Mouse (Mus musculus): ENCODE results near the gene Stk39. TPM values are rescaled to one million over a fixed set of nuclear protein-coding genes. Genes with fewer than 3 reads are reported as not detected.

The Stk39 gene
- total RNA-seq, 2 experiments from 2014 or later, result 52.7 to 66.6 TPM

- no peak for DNase-seq (ENCODE audit: low spot score in 2 of 2)
Measured at GRCm38 (mm10) chr2:68426977-68427577, 45.0 kb downstream of the Stk39 start.

DNA sequence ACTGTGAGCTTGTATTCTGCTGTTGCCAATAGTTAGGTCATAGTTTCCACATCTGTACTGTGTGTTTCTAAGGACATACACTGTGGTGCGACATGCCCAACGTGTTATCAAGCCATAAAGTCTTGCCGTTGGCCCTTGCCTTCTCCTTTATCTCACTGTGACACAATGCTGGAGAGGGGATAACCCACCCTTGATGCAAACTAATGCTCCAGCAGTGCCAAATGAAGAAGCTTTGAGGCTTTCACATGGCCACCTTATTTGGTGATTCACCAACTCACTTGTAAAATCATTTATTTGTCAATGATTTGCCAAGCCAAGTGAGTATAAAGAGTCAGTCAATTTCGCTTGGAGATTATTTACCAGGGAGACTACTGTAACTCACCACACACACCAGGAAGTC lies 46.0 kb downstream of the Stk39 start:
- DNase-seq (ENCODE audit: low spot score in 2 of 2), result no peak

- DNase-seq (ENCODE audit: low spot score in 2 of 2), result no peak
Measured at GRCm38 (mm10) chr2:68421002-68421401, 51.1 kb downstream of the Stk39 start.

- DNase-seq (ENCODE audit: low spot score in 2 of 2), result no peak
Measured at GRCm38 (mm10) chr2:68420223-68420622, 51.8 kb downstream of the Stk39 start.

DNA sequence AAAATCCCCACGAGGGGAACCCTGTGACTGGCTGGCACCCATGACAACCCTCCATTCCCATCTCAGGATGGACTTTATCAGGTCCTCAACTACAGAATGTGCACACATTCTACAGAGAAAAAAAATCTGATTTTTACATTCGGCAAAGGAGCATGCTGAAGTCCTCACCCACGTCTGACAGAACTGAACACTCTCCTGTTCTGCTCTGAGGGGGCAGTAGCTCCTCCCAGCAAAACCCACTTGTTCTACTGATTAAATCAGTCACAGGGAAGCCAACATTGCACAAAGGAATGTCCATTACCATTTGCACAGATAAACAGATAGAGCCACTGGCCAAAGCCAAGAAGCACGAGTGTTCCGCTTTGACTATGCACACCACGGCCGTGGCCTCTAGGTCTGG lies 52.3 kb downstream of the Stk39 start:
- DNase-seq (ENCODE audit: low spot score in 2 of 2), result no peak

DNA sequence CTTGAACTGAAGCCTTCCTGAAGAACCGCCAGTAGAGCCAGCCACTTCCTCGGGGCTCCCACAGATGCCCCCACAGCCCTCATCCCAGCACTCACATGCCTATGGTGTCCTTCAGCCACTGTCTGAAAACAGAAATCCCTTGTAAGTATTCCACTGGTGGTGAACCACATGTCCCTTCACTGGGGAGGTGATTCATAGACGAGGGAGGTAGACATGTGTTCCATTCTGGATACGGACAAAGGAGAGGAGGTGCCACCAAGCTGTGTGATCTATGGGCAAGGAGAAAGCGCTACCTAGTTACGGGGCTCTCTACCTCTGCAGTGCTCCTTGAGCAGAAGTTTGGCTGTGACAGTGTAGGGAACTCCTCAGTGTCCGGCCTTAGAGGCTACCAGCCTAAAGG lies 52.9 kb downstream of the Stk39 start:
- no peak for DNase-seq (ENCODE audit: low spot score in 2 of 2)

GRCm38 (mm10) chr2:68417081-68417480 lies 55.0 kb downstream of the Stk39 start:
- DNase-seq (ENCODE audit: low spot score in 2 of 2), result no peak

- no peak for DNase-seq (ENCODE audit: low spot score in 2 of 2)
Measured at GRCm38 (mm10) chr2:68415691-68416090, 56.4 kb downstream of the Stk39 start.

DNA sequence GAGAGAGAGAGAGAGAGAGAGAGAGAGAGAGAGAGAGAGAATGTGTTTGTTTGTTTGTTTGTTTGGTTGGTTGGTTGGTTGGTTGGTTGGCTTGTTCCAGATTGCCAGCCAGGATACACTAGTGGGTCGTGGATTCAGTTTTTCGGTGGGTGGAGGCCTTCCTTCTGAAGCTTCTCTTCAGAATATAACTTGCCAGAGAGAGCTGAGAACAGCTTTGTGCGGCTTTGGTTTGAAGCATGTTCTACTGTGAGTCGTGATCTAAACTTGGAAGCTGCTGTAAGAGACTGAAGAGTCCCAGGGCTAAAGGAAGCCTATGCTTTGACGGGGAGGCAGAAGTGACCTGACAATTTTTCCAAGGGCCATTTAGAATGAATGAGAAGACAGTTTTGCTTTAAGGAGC lies 59.9 kb downstream of the Stk39 start:
- no peak for DNase-seq (ENCODE audit: low spot score in 2 of 2)

DNA sequence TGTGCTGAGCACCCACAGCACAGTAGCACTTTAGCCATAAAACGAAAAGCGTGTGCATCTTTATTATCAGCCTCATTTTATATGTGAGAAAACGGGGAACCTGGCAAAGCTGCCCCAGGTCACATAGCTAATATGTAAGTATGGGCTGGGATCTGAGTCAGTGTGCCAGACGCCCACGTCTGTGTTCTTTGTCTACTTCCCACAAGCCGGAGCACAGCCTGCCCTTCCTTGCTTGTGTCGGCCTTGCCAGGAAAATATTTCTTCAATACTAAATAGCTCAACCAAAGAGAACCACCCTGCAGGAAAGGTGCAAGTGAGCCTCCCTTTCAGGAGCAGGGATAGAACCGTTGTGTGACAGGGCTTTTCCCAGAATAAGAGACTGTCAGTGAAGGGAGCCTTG lies 60.9 kb downstream of the Stk39 start:
- DNase-seq (ENCODE audit: low spot score in 2 of 2), result peak in 1 of 2 experiments; percentile 24

- DNase-seq (ENCODE audit: low spot score in 2 of 2), result no peak
Measured at GRCm38 (mm10) chr2:68409640-68410215, 62.3 kb downstream of the Stk39 start.

DNA sequence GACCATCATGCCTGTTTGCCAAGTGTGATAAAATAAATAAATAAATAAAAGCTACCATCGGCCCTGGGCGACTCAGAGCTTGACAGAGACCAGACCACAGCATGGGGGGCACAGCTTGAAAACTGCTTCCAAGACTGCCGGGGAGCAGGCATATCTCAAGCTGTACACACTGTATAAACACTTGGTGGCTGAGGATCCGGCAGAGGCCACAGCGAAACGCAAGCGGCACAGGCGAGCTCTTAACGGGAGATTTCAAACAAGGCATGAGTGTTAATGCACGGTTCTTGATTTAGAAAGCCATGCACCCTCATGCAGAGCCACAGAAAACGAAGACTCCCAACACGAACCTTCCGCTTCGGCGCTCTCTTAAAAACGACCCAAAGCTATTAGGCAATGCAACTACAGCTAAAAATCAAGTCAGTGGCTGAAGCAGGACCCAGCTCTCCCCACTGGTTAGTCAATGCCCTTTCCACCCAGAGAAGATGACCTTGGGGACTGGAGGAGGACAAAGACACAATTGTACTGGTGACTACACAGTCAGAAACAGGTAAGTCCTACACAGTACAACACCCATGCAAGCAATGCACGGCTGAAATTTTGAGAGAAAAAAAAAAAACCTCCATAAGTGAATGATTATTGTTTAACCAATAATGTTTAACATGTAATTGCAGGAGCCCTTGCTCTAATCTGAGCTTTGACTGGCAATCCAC lies 63.6 kb downstream of the Stk39 start:
- DNase-seq (ENCODE audit: low spot score in 2 of 2), result no peak

DNA sequence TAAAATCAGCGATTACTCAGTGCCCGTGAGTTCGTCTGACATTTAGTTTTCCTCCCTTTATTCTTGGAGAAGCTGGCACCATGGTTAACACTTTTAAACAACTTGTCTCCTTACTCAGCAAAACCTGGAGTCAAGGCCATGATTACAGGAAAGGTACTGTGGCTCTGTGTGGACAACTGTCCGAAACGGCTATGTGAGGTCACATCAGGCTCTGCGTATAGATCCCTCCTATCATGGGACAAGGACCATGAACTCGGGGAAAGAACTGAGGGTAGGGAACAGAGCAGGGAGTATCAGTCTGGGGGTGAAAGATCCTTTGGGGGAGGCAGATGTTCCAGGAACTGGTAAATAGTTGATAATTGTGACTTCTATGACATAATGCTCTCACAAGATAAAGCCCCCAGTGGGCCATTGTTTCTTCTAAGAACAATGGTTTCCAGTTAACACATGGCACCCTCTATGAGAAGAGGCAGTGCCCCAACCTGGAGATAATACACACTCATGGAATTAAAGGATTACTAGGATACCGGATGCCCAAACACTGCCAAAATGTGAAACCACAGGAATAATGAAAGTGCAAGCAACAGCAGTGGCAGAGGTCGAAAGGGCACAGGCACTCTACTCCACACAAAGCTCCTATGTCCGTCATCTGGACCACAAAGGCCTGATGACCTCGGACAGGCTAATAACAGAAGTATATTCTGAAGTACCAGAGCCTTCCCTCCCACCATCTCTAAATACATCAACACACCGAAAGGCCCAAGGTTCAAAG lies 64.7 kb downstream of the Stk39 start:
- no peak for DNase-seq (ENCODE audit: low spot score in 2 of 2)

GRCm38 (mm10) chr2:68406571-68407074 lies 65.4 kb downstream of the Stk39 start:
- no peak for DNase-seq (ENCODE audit: low spot score in 2 of 2)

- no peak for DNase-seq (ENCODE audit: low spot score in 2 of 2)
Measured at GRCm38 (mm10) chr2:68405163-68405715, 66.8 kb downstream of the Stk39 start.

GRCm38 (mm10) chr2:68404274-68405162 lies 67.5 kb downstream of the Stk39 start:
- no peak for DNase-seq (ENCODE audit: low spot score in 2 of 2)

DNA sequence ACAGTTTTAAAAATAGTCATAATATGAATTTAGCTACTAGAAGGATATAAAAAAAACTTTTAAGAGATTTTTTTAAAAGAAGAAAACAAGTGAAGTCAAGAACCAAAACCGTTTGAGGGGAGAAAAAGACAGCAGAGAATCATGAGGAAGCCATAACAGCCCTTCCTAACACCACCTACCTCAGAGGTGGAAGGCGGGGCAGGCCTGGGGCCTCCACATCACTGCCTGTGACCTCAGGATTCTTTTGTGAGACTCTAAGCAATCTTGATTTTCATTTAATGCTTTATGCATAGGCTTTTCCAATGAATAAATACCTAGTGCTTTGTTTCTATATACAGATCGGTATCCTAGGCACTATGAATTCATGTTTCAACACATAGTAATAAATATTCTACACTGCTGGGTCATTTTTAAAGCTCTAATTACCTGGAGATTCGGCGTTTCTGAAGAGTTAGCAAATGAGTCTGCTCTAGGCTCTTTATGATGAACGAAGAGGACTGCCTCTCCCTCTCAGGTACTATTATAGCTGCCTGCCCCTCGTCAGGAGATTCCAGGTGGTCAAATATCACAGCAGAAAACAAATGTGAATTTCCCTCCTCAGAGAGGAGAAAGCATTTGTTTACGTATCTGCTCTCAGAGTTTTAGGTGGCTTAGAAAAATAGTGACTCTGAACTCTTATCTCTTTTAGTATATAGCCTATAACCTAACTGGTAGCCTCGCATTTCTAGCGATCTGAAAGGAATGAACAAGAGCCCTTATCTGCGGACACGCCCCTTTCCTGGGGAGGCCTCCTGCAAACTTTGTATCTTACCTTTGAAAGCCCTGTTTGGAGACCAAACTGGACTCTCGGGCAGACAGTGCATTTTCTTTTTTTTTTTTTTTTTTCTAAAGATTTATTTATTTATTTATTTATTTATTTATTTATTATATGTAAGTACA lies 78.2 kb downstream of the Stk39 start:
- DNase-seq (ENCODE audit: low spot score in 2 of 2), result no peak

DNA sequence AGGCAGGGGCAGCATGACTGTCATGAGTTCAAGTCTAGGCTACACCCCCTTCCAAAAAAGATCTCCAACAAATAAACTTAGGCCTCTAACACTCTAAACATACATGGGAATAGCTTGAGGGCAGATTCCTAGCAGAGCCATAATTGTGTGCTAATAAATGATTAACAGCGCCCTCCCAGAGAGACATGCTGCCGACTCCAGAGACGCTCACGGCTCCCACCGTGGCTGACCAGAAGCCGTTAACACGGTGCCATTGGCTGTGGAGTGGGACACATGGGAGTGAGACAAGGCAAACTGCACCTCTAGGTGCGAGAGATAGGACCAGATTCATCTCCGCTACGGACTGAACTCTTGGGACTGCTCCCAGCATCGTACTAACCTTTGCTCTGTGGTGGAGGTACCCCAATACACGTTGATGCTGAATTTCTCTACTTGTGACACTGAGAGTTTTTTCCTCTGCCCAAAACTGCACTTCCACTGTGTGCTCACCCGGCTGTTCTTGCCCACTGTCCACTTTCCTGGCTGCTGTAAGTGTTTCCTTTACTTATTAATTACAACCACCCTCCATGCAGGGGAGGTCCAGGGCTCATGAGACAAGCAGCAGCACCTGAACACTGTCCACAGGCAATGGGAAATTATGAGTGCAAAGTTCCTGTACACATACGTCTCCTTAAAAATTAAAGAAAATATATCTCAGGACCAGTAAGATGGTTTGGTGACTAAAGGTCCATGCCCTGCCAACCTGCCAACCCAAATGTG lies 84.1 kb downstream of the Stk39 start:
- DNase-seq (ENCODE audit: low spot score in 2 of 2), result no peak
